Mouse (Mus musculus): ENCODE results near the gene Rpusd3. TPM values are rescaled to one million over a fixed set of nuclear protein-coding genes. Genes with fewer than 3 reads are reported as not detected.

The Rpusd3 gene
- polyA plus RNA-seq, 1 experiment from 2014 or later: 17.5 TPM

- 99% methylated on average over 6 of the region's 6 CpGs for WGBS
- no peaks in the 10 kb centered on the region; the same call in 1 of the 2 replicates for H3K9me3 ChIP-seq
- peaks cover 33% of the 10 kb centered on the region for H3K36me3 ChIP-seq
- no peak overlapping the region for H3K4me2 ChIP-seq
- H3K27ac ChIP-seq: no peak overlapping the region
- H3K4me3 ChIP-seq: no peak overlapping the region
- no peak for ATAC-seq (ENCODE audit: low FRiP score)
- no peaks in the 10 kb centered on the region for H3K27me3 ChIP-seq
- no peak overlapping the region for H3K9ac ChIP-seq
- peaks cover 29% of the 10 kb centered on the region for H3K4me1 ChIP-seq (replicated peaks)
Measured at GRCm38 (mm10) chr6:113395501-113395900, 23.6 kb downstream of the Rpusd3 start.

GRCm38 (mm10) chr6:113394811-113395210, 24.3 kb downstream of the Rpusd3 start:
- no peak overlapping the region for H3K4me2 ChIP-seq
- ATAC-seq (ENCODE audit: low FRiP score): no peak

GRCm38 (mm10) chr6:113393951-113394350, 25.2 kb downstream of the Rpusd3 start:
- WGBS: 94% methylated on average over 6 of the region's 6 CpGs
- H3K4me2 ChIP-seq: no peak overlapping the region
- no peaks in the 10 kb centered on the region; the same call in 1 of the 2 replicates for H3K9me3 ChIP-seq
- no peak for ATAC-seq (ENCODE audit: low FRiP score)
- no peak overlapping the region for H3K4me3 ChIP-seq
- peaks cover 41% of the 10 kb centered on the region for H3K36me3 ChIP-seq
- no peaks in the 10 kb centered on the region for H3K27me3 ChIP-seq
- no peak overlapping the region for H3K9ac ChIP-seq
- H3K4me1 ChIP-seq (replicated peaks): peaks cover 39% of the 10 kb centered on the region
- H3K27ac ChIP-seq: no peak overlapping the region

More at GRCm38 (mm10) chr6:113394811-113395210, 24.3 kb downstream of the Rpusd3 start:
- Histone ChIP-seq H3K4me3 (no peak overlapping the region), H3K9ac (no peak overlapping the region), H3K27me3 (no peaks in the 10 kb centered on the region), H3K36me3 (peaks cover 37% of the 10 kb centered on the region), H3K9me3 (no peaks in the 10 kb centered on the region; the same call in 1 of the 2 replicates), H3K4me1 (replicated peaks) (peaks cover 36% of the 10 kb centered on the region), H3K27ac (no peak overlapping the region)
- 94% methylated on average over 11 of the region's 11 CpGs for WGBS

- WGBS: 1% methylated on average over 50 of the region's 51 CpGs
- peak; percentile 92 for ATAC-seq (ENCODE audit: low FRiP score)
- H3K4me2 ChIP-seq: peak overlapping the region; percentile 81
- peak overlapping the region; percentile 78 for H3K9ac ChIP-seq
- peak overlapping the region; percentile 48 for H3K4me3 ChIP-seq
- H3K27ac ChIP-seq: peak overlapping the region; percentile 84
- peaks cover 48% of the 10 kb centered on the region for H3K36me3 ChIP-seq
- no peaks in the 10 kb centered on the region; the same call in 1 of the 2 replicates for H3K9me3 ChIP-seq
- H3K27me3 ChIP-seq: no peaks in the 10 kb centered on the region
- H3K4me1 ChIP-seq (replicated peaks): peaks cover 39% of the 10 kb centered on the region
Measured at GRCm38 (mm10) chr6:113392387-113393071, 26.6 kb downstream of the Rpusd3 start.

GRCm38 (mm10) chr6:113392015-113392386, 27.1 kb downstream of the Rpusd3 start:
- WGBS: 22% methylated on average over 10 of the region's 10 CpGs
- no peaks in the 10 kb centered on the region for H3K27me3 ChIP-seq
- ATAC-seq (ENCODE audit: low FRiP score): no peak
- peak overlapping the region; percentile 78 for H3K9ac ChIP-seq
- peaks cover 54% of the 10 kb centered on the region for H3K36me3 ChIP-seq
- peak overlapping the region; percentile 48 for H3K4me3 ChIP-seq
- H3K4me1 ChIP-seq (replicated peaks): peaks cover 39% of the 10 kb centered on the region
- peak overlapping the region; percentile 81 for H3K4me2 ChIP-seq
- no peaks in the 10 kb centered on the region; the same call in 1 of the 2 replicates for H3K9me3 ChIP-seq
- H3K27ac ChIP-seq: peak overlapping the region; percentile 84

- WGBS: 74% methylated on average over 3 of the region's 3 CpGs
- peaks cover 39% of the 10 kb centered on the region for H3K4me1 ChIP-seq (replicated peaks)
- no peaks in the 10 kb centered on the region for H3K27me3 ChIP-seq
- H3K36me3 ChIP-seq: peaks cover 61% of the 10 kb centered on the region
- H3K9ac ChIP-seq: no peak overlapping the region
- no peak overlapping the region for H3K4me3 ChIP-seq
- no peak overlapping the region for H3K4me2 ChIP-seq
- ATAC-seq (ENCODE audit: low FRiP score): no peak
- H3K9me3 ChIP-seq: no peaks in the 10 kb centered on the region; the same call in 1 of the 2 replicates
- H3K27ac ChIP-seq: no peak overlapping the region
Measured at GRCm38 (mm10) chr6:113390715-113391114, 28.4 kb downstream of the Rpusd3 start.

- Histone ChIP-seq H3K9me3 (no peaks in the 10 kb centered on the region), H3K4me3 (no peak within 1 kb of the TSS), H3K4me2 (no peak within 1 kb of the TSS), H3K27me3 (no peaks in the 10 kb centered on the region), H3K9ac (no peak within 1 kb of the TSS; the same call in 1 of the 2 replicates), H3K4me1 (replicated peaks) (peaks cover 39% of the 10 kb centered on the region), H3K27ac (no peak within 1 kb of the TSS), H3K36me3 (peaks cover 69% of the 10 kb centered on the region)
- no peak for ATAC-seq (ENCODE audit: low FRiP score)
- 86% methylated on average over 8 of the region's 8 CpGs for WGBS
Measured at GRCm38 (mm10) chr6:113388960-113389359, 30.2 kb downstream of the Rpusd3 start, which contains the start of gene Ttll3. Gene Ttll3, plus strand, starts transcription at chr6:113389260.

- H3K27me3 ChIP-seq: no peaks in the 10 kb centered on the region
- peaks cover 15% of the 10 kb centered on the region; the same call in 1 of the 2 replicates for H3K4me1 ChIP-seq (replicated peaks)
- 90% methylated on average over 3 of the region's 3 CpGs for WGBS
- no peak overlapping the region for H3K4me2 ChIP-seq
- peak; percentile 68 for ATAC-seq (ENCODE audit: low FRiP score)
- peaks cover 98% of the 10 kb centered on the region for H3K36me3 ChIP-seq
- no peaks in the 10 kb centered on the region for H3K9me3 ChIP-seq
- H3K4me3 ChIP-seq: no peak overlapping the region
- H3K27ac ChIP-seq: peak overlapping the region; percentile 60; the same call in 1 of the 2 replicates
- no peak overlapping the region for H3K9ac ChIP-seq
Measured at GRCm38 (mm10) chr6:113386025-113386424, 33.1 kb downstream of the Rpusd3 start.

- Histone ChIP-seq H3K4me3 (no peak overlapping the region), H3K36me3 (peaks cover 98% of the 10 kb centered on the region), H3K27ac (peak overlapping the region; percentile 60), H3K9ac (no peak overlapping the region), H3K27me3 (no peaks in the 10 kb centered on the region), H3K9me3 (no peaks in the 10 kb centered on the region), H3K4me1 (replicated peaks) (peaks cover 7% of the 10 kb centered on the region; the same call in 1 of the 2 replicates), H3K4me2 (no peak overlapping the region)
- 82% methylated on average over 11 of the region's 11 CpGs for WGBS
- ATAC-seq (ENCODE audit: low FRiP score): no peak
Measured at GRCm38 (mm10) chr6:113385160-113385714, 33.9 kb downstream of the Rpusd3 start.

GRCm38 (mm10) chr6:113384351-113384927, 34.7 kb downstream of the Rpusd3 start:
- Histone ChIP-seq H3K27me3 (no peaks in the 10 kb centered on the region), H3K9me3 (no peaks in the 10 kb centered on the region), H3K4me3 (no peak overlapping the region), H3K4me2 (no peak overlapping the region), H3K36me3 (peaks cover 91% of the 10 kb centered on the region), H3K27ac (0 out of 2 replicates have a peak overlapping the region, but pooled peaks have one; percentile 48), H3K9ac (no peak overlapping the region), H3K4me1 (replicated peaks) (peaks cover 5% of the 10 kb centered on the region)
- ATAC-seq (ENCODE audit: low FRiP score): peak; percentile 66
- 88% methylated on average over 8 of the region's 8 CpGs for WGBS

- no peak overlapping the region for H3K27ac ChIP-seq
- H3K4me1 ChIP-seq (replicated peaks): peaks cover 28% of the 10 kb centered on the region
- no peak for ATAC-seq (ENCODE audit: low FRiP score)
- peaks cover 58% of the 10 kb centered on the region for H3K36me3 ChIP-seq
- no peaks in the 10 kb centered on the region for H3K27me3 ChIP-seq
- H3K4me3 ChIP-seq: no peak overlapping the region
- 94% methylated on average over 11 of the region's 11 CpGs for WGBS
- no peak overlapping the region for H3K4me2 ChIP-seq
- H3K9me3 ChIP-seq: no peaks in the 10 kb centered on the region
- no peak overlapping the region for H3K9ac ChIP-seq
Measured at GRCm38 (mm10) chr6:113380480-113380879, 38.7 kb downstream of the Rpusd3 start.

- peak overlapping the region; percentile 97 for H3K4me2 ChIP-seq
- peak overlapping the region; percentile 87 for H3K4me3 ChIP-seq
- no peak overlapping the region; the same call in 1 of the 2 replicates for H3K9ac ChIP-seq
- H3K36me3 ChIP-seq: peaks cover 58% of the 10 kb centered on the region
- no peak for ATAC-seq (ENCODE audit: low FRiP score)
- no peak overlapping the region for H3K27ac ChIP-seq
- 84% methylated on average over 6 of the region's 6 CpGs for whole genome bisulfite sequencing
- no peaks in the 10 kb centered on the region for H3K9me3 ChIP-seq
- no peaks in the 10 kb centered on the region for H3K27me3 ChIP-seq
- peaks cover 28% of the 10 kb centered on the region for H3K4me1 ChIP-seq (replicated peaks)
Measured at GRCm38 (mm10) chr6:113379246-113379645, 39.9 kb downstream of the Rpusd3 start.
